Mouse (Mus musculus): Measurements from ENCODE around the gene Gatd1. TPM values are rescaled to one million over a fixed set of nuclear protein-coding genes. Genes with fewer than 3 reads are reported as not detected.
A peak's percentile ranks its signal among the peaks of the same experiment; 100 is the strongest.
"Not testable (repeated sequence)": the region's sequence is repeated elsewhere in the genome, so short reads cannot be mapped to it uniquely, and the experiment has no call there.

The Gatd1 gene
- polyA plus RNA-seq, 1 experiment from 2014 or later = 49.2 TPM

GRCm38 (mm10) chr7:141446374-141446773 is 32.4 kb upstream of the Gatd1 start:
- not testable (repeated sequence) for H3K4me3 ChIP-seq (ENCODE audit: low read depth, low read length); ATAC-seq (replicated peaks; ENCODE audit: low FRiP score, low TSS enrichment, low read depth); DNase-seq (ENCODE audit: low spot score); H3K27ac ChIP-seq (ENCODE audit: low read depth); H3K9ac ChIP-seq (ENCODE audit: low read length); H3K27me3 ChIP-seq (replicated peaks; ENCODE audit: control insufficient read depth, insufficient read depth, low read length); H3K9me3 ChIP-seq (ENCODE audit: control insufficient read depth, low read length)
- Histone ChIP-seq H3K4me1 (replicated peaks; ENCODE audit: control insufficient read depth, insufficient read depth, low read length) (peaks cover 22% of the 10 kb centered on the region), H3K36me3 (ENCODE audit: control insufficient read depth, insufficient read depth, low read length) (peaks cover 31% of the 10 kb centered on the region), H3K4me2 (ENCODE audit: low read length) (peak overlapping the region; percentile 95; the same call in 1 of the 2 replicates)
- 75% methylated on average over 3 of the region's 3 CpGs for WGBS

GRCm38 (mm10) chr7:141443828-141444237 is 29.9 kb upstream of the Gatd1 start, which contains the start of gene Pidd1:
Pidd1 (minus strand) TSS chr7:141444025.
- H3K4me3 ChIP-seq (ENCODE audit: low read depth, low read length) = peak within 1 kb of the TSS; percentile 56
- peak within 1 kb of the TSS; percentile 62 for H3K9ac ChIP-seq (ENCODE audit: low read length)
- DNase-seq (ENCODE audit: low spot score) (peak; percentile 82), ATAC-seq (replicated peaks; ENCODE audit: low FRiP score, low TSS enrichment, low read depth) (peak; percentile 47)
- H3K4me2 ChIP-seq (ENCODE audit: low read length) = peak within 1 kb of the TSS; percentile 93
- H3K27ac ChIP-seq (ENCODE audit: low read depth) = peak within 1 kb of the TSS; percentile 59
- no peaks in the 10 kb centered on the region for H3K27me3 ChIP-seq (replicated peaks; ENCODE audit: control insufficient read depth, insufficient read depth, low read length)
- H3K36me3 ChIP-seq (ENCODE audit: control insufficient read depth, insufficient read depth, low read length) = peaks cover 31% of the 10 kb centered on the region
- peaks cover 23% of the 10 kb centered on the region for H3K4me1 ChIP-seq (replicated peaks; ENCODE audit: control insufficient read depth, insufficient read depth, low read length)
- H3K9me3 ChIP-seq (ENCODE audit: control insufficient read depth, low read length) = no peaks in the 10 kb centered on the region
- under 1% methylated on average over 25 of the region's 25 CpGs for WGBS

GRCm38 (mm10) chr7:141443081-141443821 is 29.3 kb upstream of the Gatd1 start:
- H3K36me3 ChIP-seq (ENCODE audit: control insufficient read depth, insufficient read depth, low read length) = peaks cover 31% of the 10 kb centered on the region
- no peaks in the 10 kb centered on the region for H3K27me3 ChIP-seq (replicated peaks; ENCODE audit: control insufficient read depth, insufficient read depth, low read length)
- peaks cover 18% of the 10 kb centered on the region for H3K4me1 ChIP-seq (replicated peaks; ENCODE audit: control insufficient read depth, insufficient read depth, low read length)
- peak overlapping the region; percentile 56 for H3K4me3 ChIP-seq (ENCODE audit: low read depth, low read length)
- 22% methylated on average over 12 of the region's 12 CpGs for WGBS
- peak overlapping the region; percentile 62 for H3K9ac ChIP-seq (ENCODE audit: low read length)
- peak; percentile 75 for DNase-seq (ENCODE audit: low spot score)
- H3K27ac ChIP-seq (ENCODE audit: low read depth) = no peak overlapping the region; the same call in 1 of the 2 replicates
- H3K9me3 ChIP-seq (ENCODE audit: control insufficient read depth, low read length) = no peaks in the 10 kb centered on the region
- no peak; the same call in 1 of the 2 replicates for ATAC-seq (replicated peaks; ENCODE audit: low FRiP score, low TSS enrichment, low read depth)
- peak overlapping the region; percentile 93 for H3K4me2 ChIP-seq (ENCODE audit: low read length)

GRCm38 (mm10) chr7:141442199-141442598 is 28.3 kb upstream of the Gatd1 start:
- H3K27me3 ChIP-seq (replicated peaks; ENCODE audit: control insufficient read depth, insufficient read depth, low read length) = no peaks in the 10 kb centered on the region
- WGBS = 95% methylated on average over 13 of the region's 13 CpGs
- peak overlapping the region; percentile 93 for H3K4me2 ChIP-seq (ENCODE audit: low read length)
- ATAC-seq (replicated peaks; ENCODE audit: low FRiP score, low TSS enrichment, low read depth) (no peak), DNase-seq (ENCODE audit: low spot score) (no peak)
- H3K4me1 ChIP-seq (replicated peaks; ENCODE audit: control insufficient read depth, insufficient read depth, low read length) = peaks cover 15% of the 10 kb centered on the region
- no peak overlapping the region for H3K4me3 ChIP-seq (ENCODE audit: low read depth, low read length)
- no peaks in the 10 kb centered on the region for H3K9me3 ChIP-seq (ENCODE audit: control insufficient read depth, low read length)
- peaks cover 36% of the 10 kb centered on the region for H3K36me3 ChIP-seq (ENCODE audit: control insufficient read depth, insufficient read depth, low read length)
- H3K27ac ChIP-seq (ENCODE audit: low read depth) = no peak overlapping the region
- peak overlapping the region; percentile 62; the same call in 1 of the 2 replicates for H3K9ac ChIP-seq (ENCODE audit: low read length)

- Histone ChIP-seq H3K27ac (ENCODE audit: low read depth) (no peak overlapping the region), H3K27me3 (replicated peaks; ENCODE audit: control insufficient read depth, insufficient read depth, low read length) (no peaks in the 10 kb centered on the region), H3K4me1 (replicated peaks; ENCODE audit: control insufficient read depth, insufficient read depth, low read length) (peaks cover 22% of the 10 kb centered on the region), H3K4me2 (ENCODE audit: low read length) (no peak overlapping the region), H3K36me3 (ENCODE audit: control insufficient read depth, insufficient read depth, low read length) (peaks cover 36% of the 10 kb centered on the region), H3K4me3 (ENCODE audit: low read depth, low read length) (no peak overlapping the region), H3K9ac (ENCODE audit: low read length) (no peak overlapping the region), H3K9me3 (ENCODE audit: control insufficient read depth, low read length) (no peaks in the 10 kb centered on the region)
- DNase-seq (ENCODE audit: low spot score) = no peak
- WGBS = 93% methylated on average over 9 of the region's 9 CpGs
- ATAC-seq (replicated peaks; ENCODE audit: low FRiP score, low TSS enrichment, low read depth) = no peak
Measured at GRCm38 (mm10) chr7:141441460-141441859, 27.5 kb upstream of the Gatd1 start.

GRCm38 (mm10) chr7:141440613-141441012 is 26.7 kb upstream of the Gatd1 start:
- Histone ChIP-seq H3K36me3 (ENCODE audit: control insufficient read depth, insufficient read depth, low read length) (peaks cover 36% of the 10 kb centered on the region), H3K4me2 (ENCODE audit: low read length) (no peak overlapping the region), H3K4me1 (replicated peaks; ENCODE audit: control insufficient read depth, insufficient read depth, low read length) (peaks cover 29% of the 10 kb centered on the region), H3K9me3 (ENCODE audit: control insufficient read depth, low read length) (no peaks in the 10 kb centered on the region), H3K27me3 (replicated peaks; ENCODE audit: control insufficient read depth, insufficient read depth, low read length) (no peaks in the 10 kb centered on the region), H3K9ac (ENCODE audit: low read length) (no peak overlapping the region), H3K4me3 (ENCODE audit: low read depth, low read length) (no peak overlapping the region), H3K27ac (ENCODE audit: low read depth) (no peak overlapping the region)
- DNase-seq (ENCODE audit: low spot score) = no peak
- 21% methylated on average over 6 of the region's 6 CpGs for WGBS
- no peak for ATAC-seq (replicated peaks; ENCODE audit: low FRiP score, low TSS enrichment, low read depth)

GRCm38 (mm10) chr7:141439811-141440210 is 25.9 kb upstream of the Gatd1 start:
- ATAC-seq (replicated peaks; ENCODE audit: low FRiP score, low TSS enrichment, low read depth) (no peak), DNase-seq (ENCODE audit: low spot score) (no peak)
- Histone ChIP-seq H3K27me3 (replicated peaks; ENCODE audit: control insufficient read depth, insufficient read depth, low read length) (no peaks in the 10 kb centered on the region), H3K4me1 (replicated peaks; ENCODE audit: control insufficient read depth, insufficient read depth, low read length) (peaks cover 33% of the 10 kb centered on the region), H3K9me3 (ENCODE audit: control insufficient read depth, low read length) (no peaks in the 10 kb centered on the region), H3K27ac (ENCODE audit: low read depth) (no peak overlapping the region), H3K36me3 (ENCODE audit: control insufficient read depth, insufficient read depth, low read length) (peaks cover 36% of the 10 kb centered on the region), H3K4me2 (ENCODE audit: low read length) (no peak overlapping the region), H3K4me3 (ENCODE audit: low read depth, low read length) (no peak overlapping the region), H3K9ac (ENCODE audit: low read length) (no peak overlapping the region)
- 95% methylated on average over 11 of the region's 11 CpGs for WGBS

- Histone ChIP-seq H3K27me3 (replicated peaks; ENCODE audit: control insufficient read depth, insufficient read depth, low read length) (no peaks in the 10 kb centered on the region), H3K9me3 (ENCODE audit: control insufficient read depth, low read length) (no peaks in the 10 kb centered on the region), H3K4me3 (ENCODE audit: low read depth, low read length) (no peak overlapping the region), H3K4me1 (replicated peaks; ENCODE audit: control insufficient read depth, insufficient read depth, low read length) (peaks cover 39% of the 10 kb centered on the region), H3K4me2 (ENCODE audit: low read length) (no peak overlapping the region), H3K27ac (ENCODE audit: low read depth) (no peak overlapping the region), H3K9ac (ENCODE audit: low read length) (no peak overlapping the region), H3K36me3 (ENCODE audit: control insufficient read depth, insufficient read depth, low read length) (peaks cover 36% of the 10 kb centered on the region)
- no peak for DNase-seq (ENCODE audit: low spot score)
- WGBS = 95% methylated on average over 10 of the region's 10 CpGs
- no peak for ATAC-seq (replicated peaks; ENCODE audit: low FRiP score, low TSS enrichment, low read depth)
Measured at GRCm38 (mm10) chr7:141439140-141439679, 25.3 kb upstream of the Gatd1 start.

Data from intestine, embryonic 14.5 days (tissue).